In the genomic region with DNA sequence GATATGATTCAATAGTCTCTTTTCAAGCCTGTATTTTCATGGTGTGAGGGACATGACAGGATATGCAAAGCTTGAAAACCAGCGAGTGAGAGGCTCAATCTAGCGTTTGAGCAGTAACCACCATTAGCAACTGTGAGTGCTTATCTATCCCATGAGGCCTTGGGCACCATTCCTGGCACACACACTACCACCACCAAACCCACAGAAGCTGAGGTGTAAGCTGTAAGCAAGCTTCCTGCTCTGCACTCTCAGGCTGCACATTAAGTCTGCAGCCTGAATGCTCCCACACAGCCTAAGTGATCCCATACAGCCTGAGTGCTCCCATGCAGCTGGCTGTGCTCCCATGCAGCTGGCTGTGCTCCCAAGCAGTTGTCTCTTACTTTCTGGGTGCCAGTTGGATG, we compare ENCODE assay signal across 17 mouse cellular contexts. TPM values are rescaled to one million over a fixed set of nuclear protein-coding genes. Genes with fewer than 3 reads are reported as not detected.
DNase-seq lines count a peak whose midpoint lies in the region; ATAC-seq lines count a peak whose summit lies in the region.
"Had no signal": no experiment of that assay in that cellular context is flagged by ENCODE, and none has a peak within 500 bp of the region (broad histone marks: within the 10 kb centered on the region; RNA-seq: fewer than 3 reads in every experiment).

No protein-coding gene starts in this region.

- H3K4me2 ChIP-seq in embryonic facial prominence, embryonic 15.5 days (replicated peaks) = no peak overlapping the region
- H3K4me2 ChIP-seq in hindbrain, embryonic 11.5 days (replicated peaks; ENCODE audit: low read depth, low read length) = no peak overlapping the region
- H3K4me2 ChIP-seq: liver, embryonic 11.5 days had no signal

- H3K4me3 ChIP-seq in embryonic facial prominence, embryonic 15.5 days (replicated peaks) = no peak overlapping the region
- H3K4me3 ChIP-seq in embryonic facial prominence, embryonic 10.5 days = no peak overlapping the region
- H3K4me3 ChIP-seq in hindbrain, embryonic 11.5 days (ENCODE audit: low read depth, low read length) = no peak overlapping the region

- 57% methylated on average over 2 of the region's 2 CpGs for whole genome bisulfite sequencing in embryonic facial prominence, embryonic 15.5 days
- WGBS in embryonic facial prominence, embryonic 10.5 days = 74% methylated on average over 2 of the region's 2 CpGs
- 72% methylated on average over 2 of the region's 2 CpGs for WGBS in hindbrain, embryonic 11.5 days

- H3K27ac ChIP-seq in embryonic facial prominence, embryonic 15.5 days (replicated peaks) = peak overlapping the region; percentile 75
- H3K27ac ChIP-seq in embryonic facial prominence, embryonic 10.5 days (replicated peaks) = no peak overlapping the region
- peak overlapping the region; percentile 4; the same call in 1 of the 2 replicates for H3K27ac ChIP-seq in hindbrain, embryonic 11.5 days (ENCODE audit: low read depth, low read length)
- H3K27ac ChIP-seq: kidney, postnatal 0 days; macrophage had no signal

- no peak for ATAC-seq in embryonic facial prominence, embryonic 15.5 days (ENCODE audit: insufficient number of reproducible peaks, low FRiP score, low TSS enrichment, low read depth)
- no peak for ATAC-seq in hindbrain, embryonic 11.5 days (ENCODE audit: low FRiP score)
- ATAC-seq in megakaryocyte-erythroid progenitor cell, adult 5-6 weeks (replicated peaks; ENCODE audit: low FRiP score, low TSS enrichment, poor library complexity, severe bottlenecking) = 0 out of 2 replicates have a peak, but pooled peaks have one; percentile 36

- no peak for DNase-seq in embryonic facial prominence, embryonic 10.5 days (ENCODE audit: low spot score)
- peak; percentile 16 to 44 for DNase-seq in left cerebral cortex, adult 18-20 months (ENCODE audit: low spot score in 2 of 2)
- no peak for DNase-seq in left cerebral cortex, postnatal 4 days
- no peak for DNase-seq in hindbrain, embryonic 11.5 days (ENCODE audit: low spot score)
- no peak for DNase-seq in urinary bladder, adult 2 months (ENCODE audit: low spot score)
- DNase-seq in kidney, postnatal 36 days = no peak
- DNase-seq: gastrocnemius, postnatal 36 days; heart, postnatal 36 days; thymus, adult 18-20 months had no signal

- H3K4me1 ChIP-seq in embryonic facial prominence, embryonic 15.5 days = peaks cover 17% of the 10 kb centered on the region
- H3K4me1 ChIP-seq in embryonic facial prominence, embryonic 10.5 days = peaks cover 12% of the 10 kb centered on the region; the same call in 1 of the 2 replicates
- H3K4me1 ChIP-seq in hindbrain, embryonic 11.5 days (replicated peaks; ENCODE audit: control insufficient read depth, insufficient read depth, low read length) = no peaks in the 10 kb centered on the region

- no peaks in the 10 kb centered on the region for H3K27me3 ChIP-seq in embryonic facial prominence, embryonic 15.5 days
- no peaks in the 10 kb centered on the region for H3K27me3 ChIP-seq in embryonic facial prominence, embryonic 10.5 days (replicated peaks; ENCODE audit: low read depth, poor library complexity, severe bottlenecking)
- H3K27me3 ChIP-seq in hindbrain, embryonic 11.5 days (ENCODE audit: control insufficient read depth, insufficient read depth, low read length) = no peaks in the 10 kb centered on the region

- no peaks in the 10 kb centered on the region for H3K36me3 ChIP-seq in embryonic facial prominence, embryonic 15.5 days
- no peaks in the 10 kb centered on the region for H3K36me3 ChIP-seq in embryonic facial prominence, embryonic 10.5 days (replicated peaks)
- H3K36me3 ChIP-seq in hindbrain, embryonic 11.5 days (ENCODE audit: control insufficient read depth, insufficient read depth, low read length) = no peaks in the 10 kb centered on the region
- H3K36me3 ChIP-seq: G1E had no signal

- H3K9me3 ChIP-seq in embryonic facial prominence, embryonic 15.5 days (replicated peaks) = no peaks in the 10 kb centered on the region
- H3K9me3 ChIP-seq in embryonic facial prominence, embryonic 10.5 days = no peaks in the 10 kb centered on the region
- no peaks in the 10 kb centered on the region for H3K9me3 ChIP-seq in hindbrain, embryonic 11.5 days (ENCODE audit: control insufficient read depth, low read length)
- H3K9me3 ChIP-seq: G1E had no signal

- no peak overlapping the region for H3K9ac ChIP-seq in embryonic facial prominence, embryonic 15.5 days
- H3K9ac ChIP-seq in hindbrain, embryonic 11.5 days (ENCODE audit: low read depth, low read length) = no peak overlapping the region

- intact Hi-C loops in left cerebral cortex, postnatal 4 days (cut with DNase I) = no loop called here

RNA-seq across cellular contexts. Expression of gene Tnxb, which starts 30.3 kb away (rescaled TPM):
- polyA plus RNA-seq in embryonic facial prominence, embryonic 15.5 days (2015; fragmentation: Nextera tagmentation; extraction: Ambion mirVana) = 0.48 and 0.87 TPM in 2 replicates
- polyA plus RNA-seq in embryonic facial prominence, embryonic 10.5 days (2016; fragmentation: Nextera tagmentation; extraction: Ambion mirVana) = 0.03 TPM in 1 of 2 replicates, not detected in the other
- 1 to 10 TPM; 1.6 to 1.9 TPM for total RNA-seq in left cerebral cortex, adult 18-20 months (2021)
- 1 to 10 TPM; 1.9 to 2.2 TPM for total RNA-seq in left cerebral cortex, postnatal 4 days (2021)
- polyA plus RNA-seq in hindbrain, embryonic 11.5 days (2014; fragmentation: Nextera tagmentation; extraction: Ambion mirVana) = 0.01 and 0.09 TPM in 2 replicates
- not detected in 2 replicates for total RNA-seq in megakaryocyte-erythroid progenitor cell, adult 5-6 weeks (2014; fragmentation: Nextera tagmentation)
- not detected in 2 replicates for total RNA-seq in megakaryocyte-erythroid progenitor cell, adult 5-6 weeks (2017)
- polyA plus RNA-seq in urinary bladder, adult 2 months (2012; rRNA removed) = 74.4 and 93.5 TPM in 2 replicates
- polyA plus RNA-seq: embryonic facial prominence, embryonic 11.5 days; G1E; macrophage had no signal

RNA-seq across cellular contexts. Expression of gene C4b, which starts 43.0 kb away (rescaled TPM):
- polyA plus RNA-seq in embryonic facial prominence, embryonic 15.5 days (2015; fragmentation: Nextera tagmentation; extraction: Ambion mirVana) = 1.4 and 2.1 TPM in 2 replicates
- not detected in 2 replicates for polyA plus RNA-seq in embryonic facial prominence, embryonic 10.5 days (2016; fragmentation: Nextera tagmentation; extraction: Ambion mirVana)
- 10 to 100 TPM; 29.6 to 32.7 TPM for total RNA-seq in left cerebral cortex, adult 18-20 months (2021)
- 1 to 10 TPM; 4.4 TPM for total RNA-seq in left cerebral cortex, postnatal 4 days (2021)
- not detected in 2 replicates for polyA plus RNA-seq in hindbrain, embryonic 11.5 days (2014; fragmentation: Nextera tagmentation; extraction: Ambion mirVana)
- total RNA-seq in megakaryocyte-erythroid progenitor cell, adult 5-6 weeks (2014; fragmentation: Nextera tagmentation) = not detected in 2 replicates
- total RNA-seq in megakaryocyte-erythroid progenitor cell, adult 5-6 weeks (2017) = not detected in 2 replicates
- polyA plus RNA-seq in urinary bladder, adult 2 months (2012; rRNA removed) = 55.7 and 73.2 TPM in 2 replicates
- polyA plus RNA-seq: embryonic facial prominence, embryonic 11.5 days; G1E; neural tube, embryonic 11.5 days had no signal

RNA-seq across cellular contexts. Expression of gene Atf6b, which starts 53.7 kb away (rescaled TPM):
- polyA plus RNA-seq in embryonic facial prominence, embryonic 15.5 days (2015; fragmentation: Nextera tagmentation; extraction: Ambion mirVana) = 88.8 and 94.7 TPM in 2 replicates
- 103 and 104 TPM in 2 replicates for polyA plus RNA-seq in embryonic facial prominence, embryonic 10.5 days (2016; fragmentation: Nextera tagmentation; extraction: Ambion mirVana)
- 10 to 100 TPM; 60.1 to 63.2 TPM for total RNA-seq in left cerebral cortex, adult 18-20 months (2021)
- total RNA-seq in left cerebral cortex, postnatal 4 days (2021) = 10 to 100 TPM; 72.8 to 75.4 TPM
- 61.9 and 67.5 TPM in 2 replicates for polyA plus RNA-seq in hindbrain, embryonic 11.5 days (2014; fragmentation: Nextera tagmentation; extraction: Ambion mirVana)
- 20.6 and 31.3 TPM in 2 replicates for total RNA-seq in megakaryocyte-erythroid progenitor cell, adult 5-6 weeks (2014; fragmentation: Nextera tagmentation)
- total RNA-seq in megakaryocyte-erythroid progenitor cell, adult 5-6 weeks (2017) = 8.7 and 11.5 TPM in 2 replicates
- polyA plus RNA-seq in urinary bladder, adult 2 months (2012; rRNA removed) = 39.2 and 42.1 TPM in 2 replicates

RNA-seq across cellular contexts. Expression of gene Fkbpl, which starts 56.1 kb away (rescaled TPM):
- polyA plus RNA-seq in embryonic facial prominence, embryonic 15.5 days (2015; fragmentation: Nextera tagmentation; extraction: Ambion mirVana) = 16.2 and 16.8 TPM in 2 replicates
- 16.6 and 17.3 TPM in 2 replicates for polyA plus RNA-seq in embryonic facial prominence, embryonic 10.5 days (2016; fragmentation: Nextera tagmentation; extraction: Ambion mirVana)
- 10 to 100 TPM; 11.4 to 14.3 TPM for total RNA-seq in left cerebral cortex, adult 18-20 months (2021)
- 10 to 100 TPM in 1 of 2 experiments, 1 to 10 TPM in 1; 7.9 to 10.5 TPM for total RNA-seq in left cerebral cortex, postnatal 4 days (2021)
- 16.4 and 17.2 TPM in 2 replicates for polyA plus RNA-seq in hindbrain, embryonic 11.5 days (2014; fragmentation: Nextera tagmentation; extraction: Ambion mirVana)
- 5.5 TPM in 2 replicates for total RNA-seq in megakaryocyte-erythroid progenitor cell, adult 5-6 weeks (2014; fragmentation: Nextera tagmentation)
- 14.7 and 26.2 TPM in 2 replicates for total RNA-seq in megakaryocyte-erythroid progenitor cell, adult 5-6 weeks (2017)
- 4.6 and 7.2 TPM in 2 replicates for polyA plus RNA-seq in urinary bladder, adult 2 months (2012; rRNA removed)

Comparison
In these comparisons a context has a peak if more than half of its experiments do, and no peak if none do; other contexts are left out.
1. DNase-seq: peak in left cerebral cortex, adult 18-20 months (2 of 2); none in embryonic facial prominence, embryonic 10.5 days (single experiment), left cerebral cortex, postnatal 4 days (single experiment), hindbrain, embryonic 11.5 days (single experiment), urinary bladder, adult 2 months (single experiment) and kidney, postnatal 36 days (0 of 2).
2. RNA of gene Tnxb, which starts 30.3 kb away (polyA plus RNA-seq): 74.4 to 93.5 TPM in urinary bladder, adult 2 months; 0.48 to 0.87 TPM in embryonic facial prominence, embryonic 15.5 days, 0.01 to 0.09 TPM in hindbrain, embryonic 11.5 days and 0.03 TPM in embryonic facial prominence, embryonic 10.5 days; every median in the first group is over 10 times any median in the second.
3. RNA of gene C4b, which starts 43.0 kb away (polyA plus RNA-seq): 55.7 to 73.2 TPM in urinary bladder, adult 2 months; 1.4 to 2.1 TPM in embryonic facial prominence, embryonic 15.5 days, not detected in embryonic facial prominence, embryonic 10.5 days and not detected in hindbrain, embryonic 11.5 days; every median in the first group is over 10 times any median in the second.